Mouse (Mus musculus): ENCODE measurements around the gene Kcnk12.

The Kcnk12 gene

GRCm38 (mm10) chr17:87698996-87699765, 98.6 kb downstream of the Kcnk12 start:
- DNase-seq (ENCODE audit: low spot score in 2 of 2) = no peak

- DNase-seq (ENCODE audit: low spot score in 2 of 2) = no peak
Observed at GRCm38 (mm10) chr17:87696814-87697213, 101.0 kb downstream of the Kcnk12 start.

GRCm38 (mm10) chr17:87695874-87696465, 101.8 kb downstream of the Kcnk12 start:
- no peak for DNase-seq (ENCODE audit: low spot score in 2 of 2)
